Mouse (Mus musculus) testis, adult 2 months (tissue): Measurements from ENCODE around the gene Tyw1. TPM values are rescaled to one million over a fixed set of nuclear protein-coding genes. Genes with fewer than 3 reads are reported as not detected.

ENCODE experiments used
- H3K27ac ChIP-seq: fragments of 200-500 bp; 2 replicates; pipeline ENCODE4 v1.5.1; 2012; ENCODE audit warnings: low read depth, low read length; ENCODE audit not compliant: control insufficient read depth, insufficient read depth
- H3K27me3 ChIP-seq: fragments of 200-500 bp; 2 replicates; pipeline ENCODE4 v1.6.1; 2012; ENCODE audit warnings: mild to moderate bottlenecking, low read length, moderate library complexity; ENCODE audit not compliant: control insufficient read depth, insufficient read depth
- H3K36me3 ChIP-seq: fragments of 200-500 bp; 2 replicates; pipeline ENCODE4 v1.6.1; 2012; ENCODE audit warnings: mild to moderate bottlenecking, low read length; ENCODE audit not compliant: control insufficient read depth, insufficient read depth
- H3K4me1 ChIP-seq: fragments of 200-500 bp; 2 replicates; pipeline ENCODE4 v1.6.1; 2012; ENCODE audit warnings: low read length; ENCODE audit not compliant: control insufficient read depth, insufficient read depth
- H3K4me3 ChIP-seq: fragments of 200-500 bp; 2 replicates; pipeline ENCODE4 v1.5.1; 2012; ENCODE audit warnings: low read depth, mild to moderate bottlenecking, low read length, moderate library complexity, mixed read lengths; ENCODE audit not compliant: control insufficient read depth
- CTCF ChIP-seq: fragments of 200-500 bp; IDR thresholded peaks from 2 replicates; pipeline ENCODE4 v1.5.1; 2012; ENCODE audit warnings: low read depth, mild to moderate bottlenecking, inconsistent platforms, low read length, moderate library complexity; ENCODE audit not compliant: control insufficient read depth, insufficient read depth, insufficient replicate concordance
- POLR2A ChIP-seq: fragments of 200-500 bp; IDR thresholded peaks from 2 replicates; pipeline ENCODE4 v1.6.1; 2012; ENCODE audit warnings: low read depth, mild to moderate bottlenecking, inconsistent platforms, low read length, moderate library complexity; ENCODE audit not compliant: control insufficient read depth
- polyA plus RNA-seq: library from polyadenylated mRNA; depleted of rRNA; stranded (reverse); fragments of >200 nt; gene quantifications from 2 replicates; pipeline ENCODE4 v1.2.3, GENCODE M21; 2012

Gene Tyw1
- polyA plus RNA-seq, 1 experiment: 8.0 TPM

DNA sequence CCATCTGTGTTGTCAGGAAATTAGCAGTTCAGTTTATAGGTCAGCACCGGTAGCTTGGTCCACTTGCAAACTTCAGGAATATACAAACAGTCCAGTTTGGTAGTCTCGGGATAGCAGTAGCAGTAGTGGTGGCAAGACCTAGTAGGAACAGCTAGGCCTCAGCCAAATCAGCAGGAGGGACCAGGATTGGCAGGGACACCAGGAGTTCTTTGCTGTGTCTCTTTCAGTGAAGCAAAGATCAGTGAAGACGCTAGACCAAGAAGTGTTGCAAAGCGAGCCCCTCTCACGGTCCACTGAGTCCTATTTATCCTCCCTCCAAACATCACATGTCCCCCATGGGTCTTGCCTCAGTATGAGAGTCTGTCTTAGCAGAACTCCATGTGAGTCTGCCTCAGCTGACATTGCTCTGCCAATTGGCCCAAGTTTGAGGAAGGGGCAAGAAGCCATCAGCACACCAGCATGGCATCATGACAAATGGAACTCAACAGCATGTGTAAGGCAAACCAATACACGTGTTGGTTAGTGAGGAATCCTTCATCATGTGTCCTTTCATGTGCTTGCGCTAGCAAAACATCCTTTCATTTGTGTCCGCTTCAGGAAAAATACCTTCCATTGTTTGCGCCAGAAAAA lies 43.5 kb downstream of the Tyw1 start:
- no peaks in the 10 kb centered on the region for H3K27me3 ChIP-seq
- no peaks in the 10 kb centered on the region for H3K4me1 ChIP-seq
- no peak overlapping the region for H3K27ac ChIP-seq
- no peaks in the 10 kb centered on the region; the same call in none of the 2 replicates for H3K36me3 ChIP-seq
- no peak for TF ChIP-seq CTCF
- TF ChIP-seq POLR2A: no peak
- H3K4me3 ChIP-seq: no peak overlapping the region

DNA sequence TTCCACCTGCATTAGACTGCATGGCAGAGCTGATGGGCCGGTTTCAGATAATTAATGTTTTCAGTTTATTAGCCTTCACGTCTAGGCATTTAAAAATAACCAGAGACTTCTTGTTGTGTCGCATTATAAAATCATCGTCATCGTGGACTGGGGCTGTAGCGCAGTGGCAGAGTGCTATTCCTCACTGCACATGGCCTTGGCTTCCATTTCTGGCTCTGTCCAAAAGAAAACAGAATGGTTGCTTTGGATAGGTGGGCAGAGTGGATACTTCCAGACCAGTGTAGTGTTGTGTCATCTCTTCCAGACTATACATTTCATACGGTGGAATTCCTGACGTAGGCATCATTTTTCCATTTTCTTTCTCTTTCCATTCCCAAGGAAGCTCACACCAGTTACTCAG lies 44.1 kb downstream of the Tyw1 start:
- no peak for TF ChIP-seq POLR2A
- TF ChIP-seq CTCF: no peak
- no peak overlapping the region for H3K4me3 ChIP-seq
- H3K4me1 ChIP-seq: no peaks in the 10 kb centered on the region
- H3K27me3 ChIP-seq: no peaks in the 10 kb centered on the region
- H3K36me3 ChIP-seq: no peaks in the 10 kb centered on the region; the same call in none of the 2 replicates
- H3K27ac ChIP-seq: no peak overlapping the region

DNA sequence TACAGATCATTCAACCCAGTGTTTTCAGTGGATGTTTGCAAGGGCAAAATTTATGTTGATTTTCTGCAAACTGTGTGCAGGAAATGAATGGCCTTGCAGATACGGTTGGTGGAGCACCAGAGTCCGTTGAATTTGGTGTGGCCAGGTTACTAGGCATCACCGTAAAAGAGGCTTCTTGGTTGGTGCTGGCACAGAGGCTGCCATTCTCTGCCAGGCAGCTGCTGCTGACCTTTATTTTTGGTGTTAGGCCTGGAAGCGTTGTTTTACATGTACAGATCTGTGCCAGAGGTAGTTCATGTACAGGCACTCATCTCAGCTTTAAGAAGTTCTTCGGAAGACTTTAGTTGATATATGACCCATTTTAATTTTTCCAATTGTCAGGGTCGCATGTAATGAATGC lies 48.2 kb downstream of the Tyw1 start:
- Histone ChIP-seq H3K36me3 (no peaks in the 10 kb centered on the region; the same call in 1 of the 2 replicates), H3K4me1 (no peaks in the 10 kb centered on the region; the same call in 1 of the 2 replicates), H3K27me3 (no peaks in the 10 kb centered on the region), H3K27ac (no peak overlapping the region), H3K4me3 (no peak overlapping the region)
- TF ChIP-seq CTCF (no peak), POLR2A (no peak)

DNA sequence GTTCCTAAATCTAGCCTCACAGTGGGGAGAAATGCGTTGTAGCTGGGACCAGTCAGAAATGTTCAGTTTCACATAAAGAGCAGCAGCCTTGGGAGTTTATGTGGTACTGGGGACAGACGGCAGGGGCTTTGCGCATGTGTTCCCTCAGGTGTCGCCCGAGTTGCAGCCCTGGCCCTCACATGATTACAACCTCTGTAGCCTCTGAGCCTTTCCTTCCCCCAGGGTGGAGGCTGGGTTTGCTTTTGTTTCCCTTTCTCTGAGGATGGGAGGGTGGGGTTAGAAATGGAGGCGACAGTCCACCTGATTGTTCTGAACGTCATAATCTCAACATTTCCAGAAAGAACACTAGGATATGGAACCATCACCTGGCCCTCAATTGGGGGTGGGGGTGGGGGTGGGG lies 52.5 kb downstream of the Tyw1 start:
- Histone ChIP-seq H3K27ac (no peak overlapping the region), H3K4me3 (no peak overlapping the region), H3K36me3 (no peaks in the 10 kb centered on the region; the same call in 1 of the 2 replicates), H3K27me3 (no peaks in the 10 kb centered on the region), H3K4me1 (no peaks in the 10 kb centered on the region; the same call in 1 of the 2 replicates)
- TF ChIP-seq CTCF (no peak), POLR2A (no peak)

DNA sequence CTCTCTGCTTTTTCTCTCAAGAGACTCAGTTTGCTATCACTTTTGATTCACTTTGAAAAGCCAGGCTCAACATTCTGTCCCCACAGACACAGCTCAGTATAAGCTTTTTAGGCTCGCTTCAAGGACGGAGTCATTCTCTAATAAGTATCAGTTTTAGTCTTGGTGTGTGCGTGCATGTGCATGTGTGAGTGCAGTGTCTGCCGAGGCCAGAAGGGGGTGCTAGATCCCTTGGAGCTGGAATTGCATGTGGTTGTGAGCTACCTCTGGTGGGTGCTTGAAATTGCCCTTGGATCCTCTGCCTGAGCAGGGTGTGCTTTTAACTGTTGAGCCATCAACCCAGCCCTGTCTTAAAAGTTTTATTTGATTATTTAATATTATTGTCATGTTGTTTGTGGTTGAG lies 54.7 kb downstream of the Tyw1 start:
- H3K4me1 ChIP-seq: no peaks in the 10 kb centered on the region; the same call in 1 of the 2 replicates
- no peak overlapping the region for H3K27ac ChIP-seq
- H3K4me3 ChIP-seq: no peak overlapping the region
- no peaks in the 10 kb centered on the region for H3K36me3 ChIP-seq
- no peak for TF ChIP-seq POLR2A
- peak; percentile 74; the same call in 1 of the 2 replicates for TF ChIP-seq CTCF
- no peaks in the 10 kb centered on the region for H3K27me3 ChIP-seq

DNA sequence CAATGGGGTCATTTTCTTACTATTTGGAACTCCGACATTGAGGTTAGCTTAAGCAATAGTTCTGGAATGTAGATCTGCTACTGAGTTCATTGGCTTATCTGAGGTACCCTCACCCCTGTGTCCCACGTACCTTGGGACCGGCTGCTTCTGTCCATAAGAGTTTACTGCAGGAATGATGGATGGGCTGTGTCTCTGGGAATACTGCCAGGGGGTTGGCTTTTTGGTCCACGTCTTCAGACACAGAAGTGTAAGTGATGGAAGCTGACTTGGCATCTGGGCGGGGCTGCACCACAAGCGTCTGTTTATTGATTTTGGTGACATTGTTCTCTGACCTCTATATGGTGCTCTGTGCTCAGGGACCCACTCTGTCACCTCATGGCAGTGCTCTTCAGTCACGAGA lies 55.4 kb downstream of the Tyw1 start:
- TF ChIP-seq CTCF: no peak
- TF ChIP-seq POLR2A: no peak
- no peaks in the 10 kb centered on the region for H3K27me3 ChIP-seq
- no peaks in the 10 kb centered on the region; the same call in 1 of the 2 replicates for H3K4me1 ChIP-seq
- H3K4me3 ChIP-seq: no peak overlapping the region
- H3K36me3 ChIP-seq: no peaks in the 10 kb centered on the region
- H3K27ac ChIP-seq: no peak overlapping the region

DNA sequence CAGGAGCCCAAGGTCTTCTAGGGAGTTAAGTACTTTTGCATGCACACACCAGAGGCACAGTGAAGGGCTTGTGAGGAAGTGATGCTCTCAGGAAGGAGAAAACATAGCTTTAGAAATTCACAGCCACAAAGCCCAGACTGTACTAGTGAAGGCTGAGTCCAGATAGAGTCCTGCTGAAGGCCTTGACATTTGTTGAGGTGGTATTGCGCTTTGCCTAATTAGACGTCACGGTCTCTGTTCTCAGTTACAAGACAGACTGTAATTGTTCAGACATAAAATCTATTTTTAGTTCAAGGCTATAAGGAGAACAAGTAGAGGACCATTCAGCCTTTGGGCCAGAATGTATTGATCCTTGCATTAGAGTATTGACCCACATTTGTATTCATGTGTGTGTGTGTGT lies 58.1 kb downstream of the Tyw1 start:
- Histone ChIP-seq H3K4me1 (no peaks in the 10 kb centered on the region; the same call in 1 of the 2 replicates), H3K36me3 (no peaks in the 10 kb centered on the region), H3K27ac (no peak overlapping the region; the same call in 1 of the 2 replicates), H3K4me3 (no peak overlapping the region), H3K27me3 (no peaks in the 10 kb centered on the region)
- no peak for TF ChIP-seq CTCF
